Mouse (Mus musculus) retina, postnatal 7 days (tissue): Measurements from ENCODE around the gene Crat.
A peak's percentile ranks its signal among the peaks of the same experiment; 100 is the strongest.
"Not testable (repeated sequence)": the region's sequence is repeated elsewhere in the genome, so short reads cannot be mapped to it uniquely, and the experiment has no call there.

Experiments used
- DNase-seq: peaks from one replicate; pipeline ENCODE4 v3.0.0-alpha.2; 2012; ENCODE audit warnings: low read depth, low spot score

The Crat gene

GRCm38 (mm10) chr2:30440211-30440700 is 24.6 kb upstream of the Crat start:
- DNase-seq = no peak

- DNase-seq = no peak
Observed at GRCm38 (mm10) chr2:30439631-30440030, 24.0 kb upstream of the Crat start.

GRCm38 (mm10) chr2:30437791-30438190 is 22.2 kb upstream of the Crat start:
- DNase-seq = no peak

- DNase-seq = no peak
Observed at GRCm38 (mm10) chr2:30436809-30437208, 21.2 kb upstream of the Crat start.

GRCm38 (mm10) chr2:30436156-30436545 is 20.5 kb upstream of the Crat start:
- no peak for DNase-seq

- peak; percentile 76 for DNase-seq
Observed at GRCm38 (mm10) chr2:30435326-30436155, 19.9 kb upstream of the Crat start.

- no peak for DNase-seq
Observed at GRCm38 (mm10) chr2:30429156-30429555, 13.5 kb upstream of the Crat start.

GRCm38 (mm10) chr2:30421432-30421831 is 5.8 kb upstream of the Crat start:
- no peak for DNase-seq

GRCm38 (mm10) chr2:30419112-30419511 is 3.5 kb upstream of the Crat start:
- no peak for DNase-seq

- no peak for DNase-seq
Observed at GRCm38 (mm10) chr2:30418259-30418658, 2.6 kb upstream of the Crat start.

- DNase-seq = no peak
Observed at GRCm38 (mm10) chr2:30417595-30418165, 2.1 kb upstream of the Crat start.

- DNase-seq = not testable (repeated sequence)
Observed at GRCm38 (mm10) chr2:30417154-30417553, 1.5 kb upstream of the Crat start.

- DNase-seq = no peak
Observed at GRCm38 (mm10) chr2:30416649-30416965, 994 bp upstream of the Crat start.

- peak; percentile 89 for DNase-seq
Observed at GRCm38 (mm10) chr2:30415936-30416648, 479 bp upstream of the Crat start, which contains the start of gene Ptpa. Gene Ptpa (plus strand): TSS chr2:30416039.

- DNase-seq = no peak
Observed at GRCm38 (mm10) chr2:30414681-30415080, 932 bp downstream of the Crat start.

GRCm38 (mm10) chr2:30414101-30414500 is 1.5 kb downstream of the Crat start:
- DNase-seq = no peak

- no peak for DNase-seq
Observed at GRCm38 (mm10) chr2:30413038-30413973, 2.3 kb downstream of the Crat start.

GRCm38 (mm10) chr2:30409454-30410176 is 6.0 kb downstream of the Crat start:
- no peak for DNase-seq

GRCm38 (mm10) chr2:30408452-30409100 is 7.0 kb downstream of the Crat start:
- no peak for DNase-seq

GRCm38 (mm10) chr2:30407778-30408177 is 7.8 kb downstream of the Crat start:
- no peak for DNase-seq
